Mouse (Mus musculus): Measurements from ENCODE around the gene Ablim1. TPM values are rescaled to one million over a fixed set of nuclear protein-coding genes. Genes with fewer than 3 reads are reported as not detected.
A peak's percentile ranks its signal among the peaks of the same experiment; 100 is the strongest.

Gene Ablim1
- total RNA-seq, 4 experiments from 2014 or later: 450 to 472 (median 462) TPM

GRCm38 (mm10) chr19:57014808-57015207 lies 299.9 kb downstream of the Ablim1 start:
- no peak for DNase-seq (ENCODE audit: low spot score)

DNA sequence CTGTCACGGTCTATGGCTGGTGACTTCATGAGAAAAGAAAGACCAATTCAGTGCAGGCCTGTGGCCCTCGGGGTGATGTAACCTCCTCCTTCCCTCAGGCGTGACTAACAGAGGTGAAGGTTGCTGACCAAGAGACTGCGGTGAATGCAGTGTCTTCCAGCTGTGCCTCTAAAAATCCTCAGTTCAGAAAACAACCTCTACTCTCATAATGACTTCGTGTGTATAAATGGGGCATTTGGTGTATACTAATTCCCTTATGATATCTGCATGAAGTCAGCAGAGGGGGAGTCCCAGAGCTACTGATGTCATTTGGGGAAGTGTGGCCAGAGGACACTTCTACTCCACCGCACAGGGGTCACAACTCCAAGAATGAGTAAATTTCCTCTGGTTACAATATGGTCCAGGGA lies 301.4 kb downstream of the Ablim1 start:
- DNase-seq (ENCODE audit: low spot score): no peak

DNA sequence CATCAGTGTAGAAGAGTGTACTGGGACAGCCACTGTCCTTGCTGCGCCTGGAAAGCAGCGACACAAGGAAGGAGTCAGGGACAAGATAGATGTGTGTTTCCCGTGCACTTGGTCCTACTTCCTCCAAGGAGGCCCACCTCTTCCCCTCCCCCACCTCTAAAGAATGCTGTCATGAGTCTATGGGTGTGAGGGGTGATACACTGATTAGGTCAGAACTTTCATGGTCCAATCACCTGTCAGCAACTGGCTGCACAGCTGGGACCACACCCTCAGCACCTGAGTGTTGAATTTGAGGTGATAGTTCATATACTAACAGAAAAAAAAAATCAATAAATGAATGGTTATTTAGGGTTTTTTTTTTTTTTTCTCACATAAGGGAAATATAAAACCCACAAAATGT lies 302.7 kb downstream of the Ablim1 start:
- DNase-seq (ENCODE audit: low spot score): no peak

DNA sequence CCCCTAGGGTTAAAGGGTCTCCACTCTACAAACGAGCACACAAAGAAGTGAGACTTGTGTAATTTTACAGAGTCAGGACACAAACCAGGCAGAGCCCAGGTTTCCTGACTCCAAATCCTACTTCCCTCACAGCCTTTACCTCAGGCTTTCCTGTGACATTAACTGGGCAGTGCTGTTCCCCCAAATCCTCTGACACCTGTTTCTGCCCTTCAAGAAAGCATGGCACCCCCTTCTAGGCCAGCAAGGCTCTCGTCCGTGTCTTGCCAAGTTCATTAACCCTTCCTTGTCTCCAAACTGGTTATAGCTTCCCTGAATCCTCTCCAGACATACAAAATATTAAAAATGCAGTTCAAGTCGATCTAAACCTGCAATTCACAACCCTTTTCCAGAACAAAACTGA lies 304.7 kb downstream of the Ablim1 start:
- no peak for DNase-seq (ENCODE audit: low spot score)

- DNase-seq (ENCODE audit: low spot score): no peak
These were observed 305.1 kb downstream of the Ablim1 start for GRCm38 (mm10) chr19:57009653-57010052.

DNA sequence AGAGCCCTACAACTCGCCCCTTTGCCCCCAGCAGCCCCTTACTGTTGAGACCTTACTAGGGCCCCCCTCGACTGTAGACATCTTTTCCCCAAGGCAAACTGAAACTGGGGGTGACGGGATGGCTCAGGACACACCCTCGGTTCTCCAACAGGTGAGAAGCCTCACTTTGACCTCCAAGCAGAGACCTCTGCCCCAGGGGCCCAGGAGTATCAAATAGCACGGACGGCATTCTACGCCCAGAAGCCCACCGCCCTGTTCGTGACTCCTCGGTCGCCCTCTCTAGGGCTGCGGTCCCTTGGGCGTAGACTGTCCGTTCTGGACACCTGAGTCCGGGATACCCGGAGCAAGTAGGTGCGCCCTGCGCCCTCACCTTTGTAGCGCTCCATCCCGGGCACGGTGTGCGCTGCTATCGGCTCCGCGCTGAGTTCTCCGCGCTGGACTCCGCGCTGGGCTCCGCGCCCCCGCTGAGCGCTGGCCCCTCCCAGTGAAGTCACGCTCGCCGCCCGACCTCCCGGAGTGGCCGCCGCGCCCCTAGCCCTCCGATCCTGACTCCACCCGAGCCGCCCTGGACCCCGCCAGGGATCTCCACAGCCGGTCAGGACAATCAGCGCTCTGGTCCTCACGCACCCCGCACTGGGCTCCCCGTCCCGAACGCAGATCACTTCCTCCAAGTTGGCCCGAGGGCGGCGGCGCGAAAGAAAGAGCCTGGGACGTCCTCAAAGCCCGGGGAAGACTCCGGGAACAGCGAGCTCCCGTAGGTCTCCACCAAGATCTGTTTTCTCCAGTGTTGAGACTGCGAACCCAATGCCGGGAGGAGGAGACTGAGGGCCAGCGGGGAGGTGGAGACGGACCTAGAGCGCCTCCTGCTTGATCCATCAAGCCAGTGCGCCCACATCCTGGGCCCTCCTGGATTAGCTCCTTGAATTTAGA lies 306.7 kb downstream of the Ablim1 start, which contains the start of gene Afap1l2:
TSS of gene Afap1l2 (minus strand) at position 448 of the 930 bp plus-strand sequence.
- peak; percentile 54 for DNase-seq (ENCODE audit: low spot score)

DNA sequence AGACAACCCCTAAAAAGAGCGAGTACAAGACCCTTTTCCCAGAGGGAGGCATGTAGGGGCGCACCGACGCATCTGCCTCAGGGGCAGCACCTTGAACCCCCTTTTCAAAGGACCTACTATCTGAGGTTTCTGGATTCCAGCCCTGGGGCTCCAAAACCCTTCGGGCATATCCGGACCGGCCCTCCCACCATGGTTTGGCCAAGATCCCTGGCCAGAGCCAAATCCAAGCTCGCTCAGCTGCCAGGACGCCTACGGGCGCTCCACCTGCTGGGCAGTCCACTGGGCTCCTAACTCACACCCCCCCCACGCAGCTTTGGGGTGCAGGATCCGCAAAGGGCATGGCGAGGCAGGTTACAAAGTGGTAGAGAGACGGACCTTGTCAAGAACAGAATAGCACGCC lies 307.4 kb downstream of the Ablim1 start:
- no peak for DNase-seq (ENCODE audit: low spot score)

DNA sequence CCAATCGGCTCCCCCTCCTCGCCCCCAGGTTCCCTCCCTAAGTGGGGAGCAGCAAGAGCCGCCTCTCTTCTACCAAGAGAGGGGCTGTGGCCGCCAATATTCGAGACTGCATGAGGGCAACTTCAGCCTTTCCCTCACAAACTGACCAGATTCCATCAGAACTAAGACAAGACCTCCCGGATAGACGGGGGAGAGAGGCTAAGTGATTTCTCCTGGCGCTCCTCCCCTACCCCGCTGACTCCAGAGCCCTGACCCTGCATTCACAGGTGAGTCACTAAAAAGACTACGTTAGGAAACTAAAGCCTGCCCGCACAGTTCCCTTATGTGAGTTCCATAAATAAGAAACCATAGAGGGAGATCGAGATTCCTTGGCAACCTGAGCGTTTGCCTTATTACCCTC lies 307.9 kb downstream of the Ablim1 start:
- DNase-seq (ENCODE audit: low spot score): no peak

GRCm38 (mm10) chr19:57005062-57005461 lies 309.7 kb downstream of the Ablim1 start:
- peak; percentile 74 for DNase-seq (ENCODE audit: low spot score)

DNA sequence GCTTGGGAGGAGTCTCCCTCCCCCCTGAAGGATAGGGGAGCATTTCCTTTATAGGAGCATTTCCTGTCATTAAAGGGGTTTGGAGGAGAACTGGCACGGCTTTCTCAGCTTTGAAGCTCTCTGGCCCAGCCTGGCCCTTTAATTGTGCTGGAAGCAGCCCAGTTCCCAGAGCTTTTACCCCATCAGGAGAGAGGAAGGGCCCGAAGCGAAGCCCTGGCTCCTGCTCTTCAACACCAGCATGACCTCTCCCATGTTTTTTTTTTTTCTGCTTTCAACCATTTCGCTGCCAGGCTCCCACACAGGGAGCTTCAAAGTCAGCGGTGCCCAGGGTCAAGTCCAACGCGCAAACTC lies 311.3 kb downstream of the Ablim1 start:
- no peak for DNase-seq (ENCODE audit: low spot score)

GRCm38 (mm10) chr19:57002741-57003459 lies 311.8 kb downstream of the Ablim1 start:
- DNase-seq (ENCODE audit: low spot score): no peak

DNA sequence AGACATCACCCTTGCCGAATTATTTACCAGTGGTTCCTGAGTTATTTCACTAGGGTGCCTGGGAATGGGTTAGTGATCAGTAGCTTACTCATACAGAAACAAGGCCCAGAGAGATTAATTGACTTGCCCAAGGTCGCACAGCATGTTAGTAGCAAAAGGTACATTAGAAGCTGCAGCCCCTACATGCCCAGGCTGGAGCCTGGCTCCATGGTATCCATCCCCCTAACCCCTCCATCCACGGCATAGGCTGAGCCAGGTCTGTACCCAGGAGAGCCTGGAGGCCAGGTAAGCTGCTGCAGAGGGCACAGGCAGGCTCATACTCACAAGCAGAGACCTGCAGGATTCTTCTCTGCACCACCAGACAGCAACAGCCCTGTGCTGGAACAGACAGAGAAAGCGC lies 312.8 kb downstream of the Ablim1 start:
- DNase-seq (ENCODE audit: low spot score): no peak

DNA sequence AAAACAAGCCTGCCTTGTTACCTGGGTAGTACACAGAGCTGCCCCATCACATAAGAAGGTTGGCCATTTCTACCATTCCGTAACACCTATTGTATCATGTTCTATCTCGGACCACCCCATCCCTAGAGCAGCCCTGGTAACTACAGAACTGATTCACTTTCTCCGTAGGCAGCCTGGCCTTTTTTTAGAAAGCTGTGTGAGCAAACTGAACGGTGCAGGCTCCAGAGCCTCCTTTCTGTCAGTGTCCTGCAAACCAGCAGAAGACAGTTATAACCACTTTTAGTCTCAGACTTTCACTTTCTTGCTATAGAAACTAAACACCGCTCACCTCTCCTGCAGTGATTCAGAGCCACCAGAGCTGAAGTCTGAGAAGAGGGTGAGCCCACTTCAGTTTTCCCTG lies 314.1 kb downstream of the Ablim1 start:
- DNase-seq (ENCODE audit: low spot score): no peak

GRCm38 (mm10) chr19:56999781-57000180 lies 314.9 kb downstream of the Ablim1 start:
- DNase-seq (ENCODE audit: low spot score): no peak

DNA sequence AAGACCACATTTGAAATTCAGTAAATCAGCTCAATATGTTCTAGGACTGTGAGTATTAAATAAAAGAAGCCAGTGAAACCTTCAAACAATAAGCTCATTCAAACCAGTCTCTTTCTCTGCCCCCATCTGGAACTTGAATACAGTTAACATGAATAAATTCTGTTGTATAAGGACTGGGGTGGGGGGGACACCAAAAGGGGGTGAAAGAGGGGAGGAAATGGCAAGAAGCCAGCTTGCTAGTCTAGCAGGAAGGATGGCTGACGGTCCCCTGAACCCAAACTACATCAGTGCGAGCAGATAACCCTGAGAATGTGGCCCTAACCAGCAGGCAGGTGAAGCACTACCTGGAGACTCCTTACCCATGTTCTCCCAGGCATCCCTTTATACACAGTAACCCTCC lies 315.8 kb downstream of the Ablim1 start:
- no peak for DNase-seq (ENCODE audit: low spot score)

- no peak for DNase-seq (ENCODE audit: low spot score)
These were observed 316.4 kb downstream of the Ablim1 start for GRCm38 (mm10) chr19:56998331-56998730.

DNA sequence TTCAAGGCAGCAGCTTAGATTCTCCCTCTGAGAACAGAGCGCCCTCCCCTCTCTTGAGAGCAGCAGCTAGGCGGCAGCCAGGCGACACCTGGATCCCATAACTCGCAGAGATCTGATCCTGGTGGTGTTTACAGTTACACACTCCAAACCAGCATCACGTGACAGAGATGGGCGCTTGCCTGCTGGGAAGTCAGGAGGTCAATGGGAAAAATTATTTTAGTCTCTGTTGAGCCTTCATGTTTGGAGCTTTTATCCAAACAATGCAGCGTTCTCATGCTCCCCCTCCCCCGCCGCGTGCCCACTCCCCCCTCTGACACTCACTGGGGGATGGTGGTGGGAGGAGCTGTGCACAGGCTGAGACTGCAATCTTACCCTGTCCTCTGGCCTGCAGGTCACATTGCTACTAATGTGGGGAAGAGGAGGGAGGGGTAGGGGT lies 317.5 kb downstream of the Ablim1 start:
- peak; percentile 33 for DNase-seq (ENCODE audit: low spot score)

DNA sequence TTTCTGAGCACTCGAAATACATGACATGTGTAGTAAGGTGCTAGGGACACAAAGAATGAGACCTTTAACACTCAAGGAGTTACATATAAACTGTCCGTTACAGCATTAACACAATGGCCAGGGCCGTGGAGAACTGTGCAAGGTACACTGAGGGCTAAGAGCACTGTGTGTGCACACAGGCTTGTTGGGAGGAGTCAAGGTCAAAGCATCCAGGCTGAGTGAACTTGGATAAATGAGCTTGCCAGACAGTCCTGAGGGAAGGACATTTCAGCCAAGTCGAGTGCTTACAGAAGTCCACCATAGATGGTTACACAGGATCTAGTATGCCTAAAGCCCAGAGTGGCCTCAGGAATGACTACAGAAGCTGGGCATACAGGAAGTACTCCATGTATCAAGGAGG lies 319.3 kb downstream of the Ablim1 start:
- no peak for DNase-seq (ENCODE audit: low spot score)

GRCm38 (mm10) chr19:56994653-56995052 lies 320.1 kb downstream of the Ablim1 start:
- no peak for DNase-seq (ENCODE audit: low spot score)

GRCm38 (mm10) chr19:56993763-56994162 lies 321.0 kb downstream of the Ablim1 start:
- DNase-seq (ENCODE audit: low spot score): no peak

GRCm38 (mm10) chr19:56992978-56993545 lies 321.7 kb downstream of the Ablim1 start:
- DNase-seq (ENCODE audit: low spot score): no peak

DNA sequence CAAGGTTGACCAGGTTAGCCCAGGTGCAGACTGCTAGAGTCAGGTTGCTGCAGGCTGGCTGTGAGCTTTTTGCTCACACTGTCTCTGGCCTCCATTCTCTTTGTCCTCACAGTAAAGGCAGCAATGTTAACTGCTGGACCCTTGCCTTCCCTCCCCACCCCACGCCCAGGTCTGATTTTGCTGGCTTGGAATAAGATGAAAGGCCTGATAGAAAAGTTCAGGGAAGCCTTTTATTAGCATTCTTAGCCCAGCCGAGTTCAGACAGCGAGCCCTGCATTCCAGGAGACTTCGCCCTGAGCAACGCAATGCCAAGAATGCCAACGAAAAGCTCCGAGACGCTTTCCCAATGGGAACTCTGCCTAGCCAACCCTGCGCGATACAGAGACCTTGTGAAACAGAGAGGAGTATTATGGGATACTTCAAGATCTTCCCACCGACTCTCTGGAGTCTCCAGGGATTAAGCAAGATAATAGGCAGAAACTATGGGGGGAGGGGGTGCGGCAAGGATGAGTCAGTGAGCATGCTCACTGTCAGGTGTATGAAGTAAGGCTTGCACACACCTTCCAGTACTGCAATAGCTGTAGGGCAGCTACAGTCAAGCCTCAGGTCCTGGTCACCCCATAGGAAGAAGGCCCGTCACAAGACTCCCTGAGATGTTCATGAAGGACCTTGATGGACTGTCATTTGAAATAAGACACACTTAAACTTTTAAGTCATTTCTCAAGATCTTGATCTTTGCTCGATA lies 324.2 kb downstream of the Ablim1 start:
- DNase-seq (ENCODE audit: low spot score): no peak
